Mouse (Mus musculus) heart, postnatal 0 days (tissue): ENCODE data around the gene Zfp664.

Experiments used
- CTCF ChIP-seq: IDR thresholded peaks from 2 replicates; pipeline ENCODE4 v1.5.1; 2016; ENCODE audit warnings: antibody characterized with exemption, control low read depth, low read depth
- EP300 ChIP-seq: IDR thresholded peaks from 2 replicates; pipeline ENCODE4 v1.6.1; 2016; ENCODE audit warnings: antibody characterized with exemption, low read depth

GRCm38 (mm10) chr5:124888661-124889060 is 26.2 kb downstream of the Zfp664 start:
- TF ChIP-seq CTCF (no peak), EP300 (no peak)
